Mouse (Mus musculus) left cerebral cortex, postnatal 10 days (tissue): ENCODE data around the gene Clhc1. TPM values are rescaled to one million over a fixed set of nuclear protein-coding genes. Genes with fewer than 3 reads are reported as not detected.
A peak's percentile ranks its signal among the peaks of the same experiment; 100 is the strongest.
"Not testable (repeated sequence)": the region's sequence is repeated elsewhere in the genome, so short reads cannot be mapped to it uniquely, and the experiment has no call there.

Source experiments
- DNase-seq, 2 experiments: peaks; one replicate each; pipeline ENCODE4 v3.0.0; 2021 to 2022; ENCODE audit warnings: low spot score in 2 of 2, mixed read lengths in 1 of 2; ENCODE audit errors: extremely low spot score in 1 of 2
- intact Hi-C: fragments of 180-260 bp; cut with DNase I; formaldehyde crosslinking; loops from one replicate; pipeline ENCODE4 v1.15.1; 2025
- total RNA-seq, 2 experiments: library from RNA; stranded (reverse); gene quantifications; 2 replicates each; pipeline ENCODE4 v1.2.3; 2021

The Clhc1 gene
- total RNA-seq = under 1 TPM in 1 of 2 experiments, not detected in 1; 0.59 TPM

DNA sequence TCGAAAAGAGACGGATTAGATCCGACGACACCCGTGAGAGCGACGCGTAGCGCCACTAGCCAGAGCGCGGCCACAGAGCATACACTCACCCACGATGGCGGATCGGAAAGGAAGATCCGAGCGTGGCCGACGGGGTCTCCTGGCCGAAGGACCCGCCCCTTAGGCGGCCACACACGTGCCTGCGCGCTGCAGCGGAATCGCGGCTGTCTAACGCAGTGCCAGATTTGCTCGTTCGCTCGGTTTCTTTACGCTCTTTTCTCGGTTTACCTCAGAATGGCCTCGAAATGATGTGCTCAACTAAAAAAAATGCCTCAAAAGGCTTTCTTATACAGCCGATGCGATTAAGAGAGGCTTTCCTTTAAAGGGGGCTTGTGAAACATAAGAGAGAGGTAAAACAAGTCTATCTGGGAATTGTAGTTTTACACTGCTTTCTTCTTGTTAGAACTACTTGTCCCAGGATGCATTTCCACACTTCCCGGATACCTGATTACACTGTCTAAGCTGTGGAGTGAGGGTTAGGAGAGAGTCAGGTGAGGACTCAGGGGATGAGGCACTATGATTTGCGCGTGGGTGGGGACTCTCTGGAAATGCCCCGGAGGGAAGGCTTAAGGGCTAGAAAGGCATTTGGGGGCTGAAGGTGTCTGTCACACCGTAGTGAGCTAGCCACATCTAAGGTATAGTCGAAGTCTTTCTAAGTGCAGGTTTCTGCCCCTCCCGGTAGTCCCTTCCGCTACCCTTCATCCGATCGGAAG lies at the start of gene Clhc1, which contains the start of gene Rps27a:
Gene Clhc1 (plus strand): TSS at position 199 of the 752 bp plus-strand sequence.
Gene Rps27a (minus strand): TSS at position 358 of the 752 bp plus-strand sequence.
- intact Hi-C loops = loop anchor here (1.0 to 10.0 kb wide), 3 partner anchors 145 to 337 kb away; no protein-coding TSS in a partner anchor
- DNase-seq = peak; percentile 86 to 95

DNA sequence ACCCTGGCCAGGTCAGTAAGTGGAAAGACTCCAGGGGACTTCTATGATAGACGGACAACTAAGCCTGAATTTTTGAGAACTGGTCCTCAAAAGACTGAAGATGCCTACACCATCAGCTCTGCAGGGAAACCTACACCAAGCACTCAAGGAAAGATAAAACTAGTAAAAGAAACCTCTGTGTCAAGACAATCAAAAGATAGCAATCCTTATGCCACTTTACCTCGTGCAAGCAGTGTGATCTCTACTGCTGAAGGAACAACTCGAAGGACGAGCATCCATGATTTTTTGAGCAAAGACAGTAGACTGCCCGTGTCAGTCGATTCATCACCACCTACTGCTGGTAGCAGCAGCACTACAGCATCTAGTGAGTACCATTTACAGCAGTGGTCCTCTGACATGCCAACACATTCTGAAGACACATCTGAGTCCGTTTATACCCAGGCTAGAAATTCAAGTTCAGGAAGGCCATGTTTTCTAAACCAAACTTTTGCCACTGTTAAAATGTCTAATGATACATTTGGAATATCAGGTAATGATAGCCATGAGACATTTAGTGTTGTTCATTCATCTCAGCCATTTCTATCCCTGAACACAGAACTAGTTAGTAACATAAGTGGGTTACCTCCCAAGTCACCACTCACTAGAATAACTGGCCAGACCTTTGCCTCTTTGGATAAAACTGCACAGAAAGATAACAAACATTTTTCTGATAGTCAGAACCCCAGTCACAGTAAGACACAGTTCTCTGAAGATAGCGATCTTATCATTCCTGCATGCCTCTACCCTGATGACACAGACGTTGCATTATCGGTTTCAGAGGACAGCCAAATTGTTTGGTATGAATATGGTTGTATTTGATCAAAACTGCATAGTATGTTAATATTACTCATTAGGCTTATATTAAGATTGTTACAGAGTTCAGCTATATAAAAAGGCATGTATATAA lies 43.5 kb upstream of the Clhc1 start:
- DNase-seq = no peak
- intact Hi-C loops = loop anchor here (10.0 kb wide), 1 partner anchor 129 kb away; the partner anchor contains the start of gene Ccdc88a

DNA sequence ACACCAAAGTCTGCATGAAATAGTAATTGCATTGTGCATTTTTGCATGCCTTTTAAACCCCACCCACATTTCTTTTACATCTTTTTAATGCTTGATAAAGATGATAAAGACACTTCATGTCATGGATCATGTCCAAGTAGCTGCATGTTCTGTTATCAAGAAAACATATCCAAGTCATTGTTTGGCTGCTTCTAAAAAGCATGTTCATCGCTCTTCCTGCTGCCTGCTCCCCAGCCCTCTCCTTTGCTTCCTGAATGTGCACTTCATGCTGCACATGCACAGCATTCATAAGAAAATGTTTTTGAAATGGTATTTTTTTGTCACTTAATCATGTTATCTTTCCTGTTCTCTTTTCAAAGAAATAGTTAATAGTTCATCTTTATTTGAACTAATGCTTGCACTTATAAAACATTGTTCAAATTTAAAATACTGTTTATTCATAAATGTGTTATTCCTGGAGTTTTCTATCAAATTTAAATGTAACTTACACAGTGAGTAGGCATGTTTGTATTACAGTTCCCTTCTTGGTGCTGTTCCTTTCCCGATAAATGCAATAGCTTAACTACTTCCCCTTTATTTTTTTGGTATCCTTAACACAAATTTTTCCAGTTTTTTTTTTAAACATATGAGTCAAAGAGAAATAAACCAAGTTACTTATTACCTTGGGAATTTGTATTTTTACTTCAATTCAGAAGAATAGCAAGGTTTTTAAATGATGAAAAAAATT lies 42.7 kb upstream of the Clhc1 start:
- DNase-seq = no peak
- intact Hi-C loops = loop anchor here (10.0 kb wide), 1 partner anchor 130 kb away; the partner anchor contains the start of gene Ccdc88a

DNA sequence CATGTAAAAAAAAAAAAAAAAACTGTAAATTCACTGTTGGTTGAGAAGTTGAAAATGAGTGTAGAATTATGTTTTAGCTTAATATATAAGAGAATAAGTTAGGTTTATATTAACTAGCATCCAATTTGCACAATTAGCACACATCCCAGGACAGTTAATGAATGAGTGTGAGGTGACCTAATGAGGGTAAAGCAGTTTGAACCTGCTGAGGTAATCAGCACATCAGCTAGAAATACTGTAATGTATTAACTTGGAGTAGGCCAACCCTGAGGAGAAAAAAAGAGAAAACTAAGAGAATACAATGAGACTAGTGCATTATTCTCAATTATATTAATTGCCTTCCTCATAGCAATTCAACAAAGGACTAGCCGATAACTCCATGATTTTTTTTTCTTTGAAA lies 38.3 kb upstream of the Clhc1 start:
- no peak for DNase-seq
- intact Hi-C loops = loop anchor here (10.0 kb wide), 1 partner anchor 135 kb away; the partner anchor contains the start of gene Ccdc88a

DNA sequence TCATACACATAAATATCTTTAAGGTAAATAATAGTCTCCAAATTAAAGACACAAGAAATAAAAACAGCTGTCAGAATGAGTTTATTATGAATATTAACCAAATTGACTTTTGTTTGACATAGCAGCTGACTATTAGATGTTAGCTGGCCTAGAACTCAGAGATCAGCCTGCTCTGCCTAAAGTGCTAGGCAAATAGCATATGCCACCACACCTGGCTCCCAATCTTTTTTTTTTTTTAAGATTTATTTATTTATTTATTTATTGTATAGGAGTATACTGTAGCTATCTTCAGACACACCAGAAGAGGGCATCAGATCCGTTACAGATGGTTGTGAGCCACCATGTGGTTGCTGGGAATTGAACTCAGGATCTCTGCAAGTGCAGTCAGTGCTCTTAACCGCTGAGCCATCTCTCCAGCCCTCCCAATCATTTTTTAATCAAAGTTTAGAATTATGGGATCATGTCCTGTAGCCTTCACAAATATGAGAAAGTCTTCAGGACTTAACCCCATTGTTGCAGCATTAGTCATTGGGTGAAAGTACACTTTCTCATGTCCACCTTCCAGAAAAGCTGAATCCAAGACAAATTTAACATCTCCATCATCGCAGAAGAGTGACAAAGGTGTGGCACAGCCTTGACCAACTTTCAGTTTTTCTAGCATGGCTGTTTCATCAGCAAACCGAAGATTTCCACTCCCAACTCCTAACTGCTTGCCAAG lies 34.8 kb upstream of the Clhc1 start:
- DNase-seq = no peak
- intact Hi-C loops = no loop called here

DNA sequence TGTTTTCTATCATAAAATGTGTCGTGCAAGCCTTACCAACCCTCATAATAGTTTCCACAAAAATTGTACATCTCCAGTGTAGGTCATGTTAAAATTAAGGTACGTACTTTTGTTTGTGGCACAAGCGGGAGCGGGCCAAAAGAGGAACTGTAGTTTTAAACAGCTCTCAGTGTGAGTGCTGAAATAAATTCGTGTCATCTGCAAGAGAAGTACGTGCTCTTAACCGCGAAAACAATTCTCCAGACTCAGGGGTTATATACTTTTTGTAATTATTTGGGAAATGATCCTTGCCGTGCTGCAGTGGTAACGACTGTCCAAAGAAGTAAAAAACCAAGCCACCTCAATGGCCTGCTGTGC lies 33.4 kb upstream of the Clhc1 start:
- intact Hi-C loops = no loop called here
- no peak for DNase-seq

DNA sequence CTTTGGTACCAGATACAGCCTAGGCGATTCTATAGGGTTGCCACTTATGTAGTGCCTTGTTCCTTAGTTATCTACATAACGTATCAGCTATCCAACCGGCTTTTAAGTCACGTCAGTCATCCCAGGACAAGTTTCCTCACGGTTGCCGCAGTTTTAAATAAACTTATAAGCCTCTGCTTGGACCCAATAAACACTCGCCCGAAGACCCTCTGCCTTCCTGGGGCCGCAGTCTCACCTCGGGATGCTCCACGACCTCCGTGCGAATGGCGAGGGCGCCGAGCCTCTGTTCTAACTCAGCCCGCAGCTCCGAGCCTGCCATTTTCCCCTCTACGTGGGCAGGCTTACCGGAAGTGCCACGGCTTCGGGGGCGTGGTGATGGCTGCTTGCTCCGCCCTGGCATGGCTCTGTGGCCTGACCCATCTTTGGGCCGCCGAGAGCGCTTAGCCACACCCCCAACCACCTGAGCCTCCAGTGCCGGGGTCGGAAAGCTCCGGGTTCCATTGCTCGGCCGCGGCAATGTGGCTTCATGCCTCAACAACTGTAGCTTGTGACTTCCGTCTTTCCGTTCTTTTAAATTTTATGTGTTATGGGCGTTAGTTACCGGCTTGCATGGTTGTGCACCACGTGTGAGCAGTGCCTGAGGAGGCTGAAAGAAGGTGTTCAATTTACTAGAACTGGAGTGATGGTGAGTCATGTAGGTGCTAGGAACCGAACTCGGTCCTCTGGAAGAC lies 32.9 kb upstream of the Clhc1 start, which contains the start of gene Prorsd1:
Gene Prorsd1 (minus strand): TSS at position 352 of the 731 bp plus-strand sequence.
- peak; percentile 67 to 93 for DNase-seq
- intact Hi-C loops = no loop called here

DNA sequence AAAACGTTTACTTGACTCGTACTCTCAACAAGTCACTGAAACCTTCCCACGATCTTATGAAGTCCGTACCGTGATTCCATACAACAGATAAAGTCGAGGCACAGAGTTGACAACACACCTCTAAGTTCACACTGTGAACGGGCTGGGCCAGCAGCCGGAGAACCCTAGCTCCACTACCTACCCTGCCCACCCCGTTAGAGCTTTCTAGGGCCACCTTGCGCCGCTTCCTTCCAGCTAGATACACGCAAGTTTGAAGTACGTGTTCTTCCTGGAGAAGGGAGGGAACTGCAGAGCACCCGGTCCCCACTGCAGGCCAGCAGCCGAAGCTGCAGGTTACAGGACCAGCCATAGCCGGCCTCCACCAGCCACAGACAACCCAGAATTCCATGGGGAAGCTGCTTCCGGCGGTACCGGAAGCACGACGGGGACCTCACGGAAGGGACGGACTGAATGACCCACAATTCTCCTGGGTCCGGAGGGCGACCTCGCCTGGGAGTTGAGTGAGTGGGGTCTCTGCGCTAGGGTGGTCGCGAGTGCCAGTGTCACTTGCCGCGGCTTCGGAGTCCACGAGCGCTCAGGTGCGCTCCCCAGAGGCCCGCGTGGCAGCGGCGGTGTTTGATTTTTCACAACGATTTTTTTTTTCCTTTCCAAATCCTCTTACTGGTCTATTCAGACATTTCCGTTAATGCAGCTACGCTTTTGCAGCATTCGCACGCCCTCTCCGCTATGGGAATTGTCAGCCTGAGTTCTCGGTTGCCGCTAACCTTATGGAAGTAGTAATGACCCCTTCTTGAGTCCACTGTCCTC lies 21.6 kb upstream of the Clhc1 start, which contains the start of gene Mtif2:
Gene Mtif2 (plus strand): TSS at position 421 of the 807 bp plus-strand sequence.
- intact Hi-C loops = loop anchor here (5.0 kb wide), 1 partner anchor 259 kb away; no protein-coding TSS in a partner anchor
- DNase-seq = peak; percentile 77 to 89

DNA sequence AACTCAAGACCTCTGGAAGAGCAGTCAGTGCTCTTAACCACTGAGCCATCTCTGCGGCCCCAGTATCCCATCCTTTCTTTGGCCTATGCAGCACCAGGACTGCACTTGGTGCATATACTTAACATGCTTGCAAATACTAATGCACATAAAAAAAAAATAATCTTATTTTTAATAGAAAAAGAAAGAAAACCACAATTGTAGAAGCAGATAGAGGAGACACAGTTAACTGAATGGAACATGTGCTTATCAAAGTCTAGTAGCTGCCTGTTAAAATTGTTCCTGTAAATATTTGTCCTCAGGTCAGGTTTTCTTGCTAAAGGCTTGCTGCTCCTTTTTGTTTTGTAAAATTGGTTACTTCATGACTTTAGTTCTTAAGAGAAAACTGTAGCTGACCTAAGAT lies 9.5 kb upstream of the Clhc1 start:
- intact Hi-C loops = no loop called here
- no peak for DNase-seq

DNA sequence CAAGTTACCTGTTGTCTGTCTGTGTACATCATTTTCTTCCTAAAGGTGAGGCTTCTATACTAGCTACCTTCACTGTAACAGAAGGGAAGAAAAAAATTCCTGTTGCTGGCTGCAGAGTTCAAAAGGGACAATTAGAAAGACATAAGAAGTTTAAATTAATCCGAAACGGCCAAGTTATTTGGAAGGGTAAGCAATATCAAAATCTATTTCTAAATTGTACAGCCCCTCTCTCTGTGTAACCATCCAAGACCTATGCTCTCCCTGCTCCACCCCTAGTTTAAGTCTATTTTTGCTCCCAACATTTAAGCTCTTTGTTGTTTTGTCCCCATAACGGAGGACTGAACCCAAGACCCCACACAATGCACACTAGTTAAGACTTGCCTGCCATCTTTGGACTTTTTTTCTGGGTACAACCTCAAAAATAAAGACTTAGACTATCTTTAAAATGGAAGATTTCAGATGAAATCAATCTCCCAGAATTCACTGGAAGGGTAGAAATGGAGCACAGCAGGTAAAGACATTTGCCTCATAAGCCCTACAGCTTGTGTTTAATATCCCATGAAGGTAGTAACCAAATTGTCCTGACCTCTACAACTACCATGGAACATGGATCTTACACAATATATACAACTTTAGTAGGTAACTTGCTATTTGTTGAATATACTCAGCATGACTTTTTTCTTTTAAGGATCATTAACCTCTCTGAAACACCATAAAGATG lies 3.4 kb upstream of the Clhc1 start:
- no peak for DNase-seq
- intact Hi-C loops = loop anchor here (10.0 kb wide), 1 partner anchor 340 kb away; no protein-coding TSS in a partner anchor

DNA sequence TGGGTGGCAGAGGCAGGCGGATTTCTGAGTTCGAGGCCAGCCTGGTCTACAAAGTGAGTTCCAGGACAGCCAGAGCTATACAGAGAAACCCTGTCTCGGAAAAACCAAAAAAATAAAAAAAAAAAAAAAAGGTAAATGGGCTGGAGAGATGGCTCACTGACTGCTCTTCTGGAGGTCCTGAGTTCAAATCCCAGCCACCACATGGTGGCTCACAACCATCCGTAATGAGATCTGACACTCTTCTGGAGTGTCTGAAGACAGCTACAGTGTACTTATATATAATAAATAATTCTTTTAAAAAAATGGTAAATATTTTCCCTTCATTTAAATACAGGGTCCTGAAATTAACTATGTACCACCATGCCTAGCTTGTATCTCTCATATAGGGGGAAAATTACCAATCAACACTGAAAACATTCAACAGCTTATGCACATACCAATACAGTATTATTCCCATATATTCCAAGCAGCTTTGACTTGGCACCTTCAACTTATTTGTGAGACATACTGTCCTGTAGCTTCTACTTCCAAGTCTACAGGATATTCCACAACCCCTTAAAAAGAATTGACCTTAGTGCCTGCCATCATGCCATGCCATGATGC lies 2.5 kb upstream of the Clhc1 start:
- not testable (repeated sequence) for DNase-seq
- intact Hi-C loops = loop anchor here (5.0 to 10.0 kb wide), 2 partner anchors 167 to 340 kb away; no protein-coding TSS in a partner anchor

DNA sequence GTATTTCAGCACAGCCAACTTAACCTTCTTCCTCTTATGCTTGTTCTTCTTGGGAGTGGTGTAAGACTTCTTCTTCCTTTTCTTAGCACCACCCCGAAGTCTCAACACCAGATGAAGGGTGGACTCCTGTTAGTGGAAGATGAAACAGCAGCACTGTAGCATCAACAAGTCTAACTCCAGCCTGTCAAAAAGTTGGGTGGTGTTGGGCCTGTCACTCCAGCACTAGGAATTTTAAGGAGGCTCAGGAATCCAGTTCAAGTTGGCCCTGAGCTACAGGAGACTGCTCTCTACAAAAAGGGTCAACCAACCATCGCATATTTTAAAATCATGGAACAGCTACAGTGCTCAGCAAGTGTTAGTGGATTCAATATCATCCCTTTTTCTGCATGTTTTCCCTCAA lies 1.5 kb upstream of the Clhc1 start:
- intact Hi-C loops = loop anchor here (5.0 to 10.0 kb wide), 2 partner anchors 166 to 339 kb away; no protein-coding TSS in a partner anchor
- not testable (repeated sequence) for DNase-seq

DNA sequence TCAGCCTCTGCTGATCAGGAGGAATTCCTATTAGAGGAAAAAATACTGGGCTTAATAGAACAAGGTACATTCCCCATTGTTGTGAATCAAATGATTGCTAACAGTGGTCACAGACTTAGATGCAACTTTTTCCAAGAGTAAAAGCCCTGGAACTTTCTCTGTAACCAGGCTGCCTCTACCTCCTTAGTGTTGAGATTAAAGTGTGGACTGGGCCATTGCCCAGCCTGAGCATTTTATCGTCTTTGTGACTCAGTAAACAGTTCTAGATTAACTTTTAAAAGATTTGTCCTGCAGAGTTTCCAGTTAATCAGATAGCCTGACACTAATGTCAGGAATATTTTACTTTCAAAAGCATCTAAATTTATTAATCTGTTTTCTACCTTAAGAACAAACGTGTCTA lies 988 bp upstream of the Clhc1 start:
- intact Hi-C loops = loop anchor here (1.0 to 10.0 kb wide), 3 partner anchors 147 to 338 kb away; no protein-coding TSS in a partner anchor
- DNase-seq = no peak

DNA sequence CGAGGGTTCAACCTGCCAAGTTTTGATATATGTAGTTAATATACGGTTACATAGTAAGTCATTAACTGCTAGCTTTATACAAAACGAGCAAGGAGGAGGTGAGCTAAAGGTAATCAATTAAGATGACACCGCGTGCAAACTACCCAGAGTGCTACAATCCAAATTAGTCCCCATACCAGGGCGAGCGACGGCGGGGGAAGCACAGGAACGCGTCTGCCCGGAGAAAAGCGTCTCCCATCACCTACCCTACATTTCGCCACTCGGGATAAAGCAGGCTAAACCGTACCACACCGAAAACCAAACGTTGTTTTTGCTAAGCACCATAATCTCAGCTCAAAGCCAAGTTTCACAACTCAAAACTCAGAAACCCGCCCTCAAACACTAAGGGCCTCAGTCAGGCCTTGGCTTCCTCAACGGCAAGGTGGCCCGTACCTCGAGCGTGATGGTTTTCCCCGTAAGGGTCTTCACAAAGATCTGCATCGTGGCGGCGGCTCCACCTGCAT lies 450 bp upstream of the Clhc1 start:
- intact Hi-C loops = loop anchor here (1.0 to 10.0 kb wide), 3 partner anchors 146 to 338 kb away; no protein-coding TSS in a partner anchor
- DNase-seq = peak in 1 of 2 experiments; percentile 31
